Mouse (Mus musculus): ENCODE data around the gene Fmn2.

GRCm38 (mm10) chr1:174781037-174781436, 279.4 kb downstream of the Fmn2 start:
- TF ChIP-seq CTCF (IDR thresholded peaks at IDR 0.05; ENCODE audit: control insufficient read depth, insufficient read depth, insufficient replicate concordance, low read depth, low read length): no peak
- no peak for TF ChIP-seq POLR2A (IDR thresholded peaks at IDR 0.05; ENCODE audit: control insufficient read depth, low read depth, low read length)

Measured in testis, adult 2 months (tissue).